Mouse (Mus musculus): ENCODE measurements around the gene Mup19. TPM values are rescaled to one million over a fixed set of nuclear protein-coding genes. Genes with fewer than 3 reads are reported as not detected.

Gene Mup19
- not detected in 4 replicates for total RNA-seq (2023)

GRCm38 (mm10) chr4:61782169-61782568 lies at the start of gene Mup19:
Mup19 (minus strand) TSS chr4:61782269.

Other genes with a start within 250 kb of the Mup19 start
- gene Mup17, start 186.4 kb downstream of the Mup19 start, total RNA-seq (2023) = not detected in 4 replicates
- not detected in 4 replicates for gene Mup18, start 108.1 kb downstream of the Mup19 start, total RNA-seq (2023)
- not detected in 4 replicates for gene Mup5, start 53.0 kb upstream of the Mup19 start, total RNA-seq (2023)